Mouse (Mus musculus) midbrain, postnatal 0 days (tissue): ENCODE measurements around the gene Nipa2. TPM values are rescaled to one million over a fixed set of nuclear protein-coding genes. Genes with fewer than 3 reads are reported as not detected.

Source experiments
- ATAC-seq: fragments of 200-750 bp; cut with Nextera tagmentation; 2 replicates; pipeline ENCODE4 v1.8.0; 2017; ENCODE audit warnings: moderate number of reproducible peaks, mild to moderate bottlenecking, moderate TSS enrichment, moderate library complexity; ENCODE audit not compliant: low FRiP score
- DNase-seq: peaks from one replicate; pipeline ENCODE4 v3.0.0-alpha.2; 2015; ENCODE audit warnings: low spot score
- H3K27ac ChIP-seq: fragments of 300-500 bp; sonication (generic); 2 replicates; pipeline ENCODE4 v1.5.1; 2014; ENCODE audit warnings: low read depth, mild to moderate bottlenecking, low read length, mixed read lengths
- H3K27me3 ChIP-seq: fragments of 300-500 bp; sonication (generic); 2 replicates; pipeline ENCODE4 v1.6.1; 2014; ENCODE audit warnings: low read length, control low read depth, mixed read lengths; ENCODE audit not compliant: insufficient read depth
- H3K36me3 ChIP-seq: fragments of 300-500 bp; sonication (generic); 2 replicates; pipeline ENCODE4 v1.6.1; 2014; ENCODE audit warnings: low read length, control low read depth, mixed read lengths; ENCODE audit not compliant: insufficient read depth
- H3K4me1 ChIP-seq: fragments of 300-500 bp; sonication (generic); 2 replicates; pipeline ENCODE4 v1.6.1; 2014; ENCODE audit warnings: mild to moderate bottlenecking, control low read depth, antibody characterized with exemption, low read length, mixed read lengths; ENCODE audit not compliant: insufficient read depth
- H3K4me2 ChIP-seq: fragments of 300-500 bp; sonication (generic); 2 replicates; pipeline ENCODE4 v1.6.1; 2014; ENCODE audit warnings: low read depth, mild to moderate bottlenecking, low read length, mixed read lengths; ENCODE audit not compliant: poor library complexity, severe bottlenecking
- H3K4me3 ChIP-seq: fragments of 300-500 bp; sonication (generic); 2 replicates; pipeline ENCODE4 v1.5.1; 2014; ENCODE audit warnings: low read depth, mild to moderate bottlenecking, low read length, moderate library complexity
- H3K9ac ChIP-seq: fragments of 300-500 bp; sonication (generic); replicated peaks from 2 replicates; pipeline ENCODE4 v1.6.1; 2014; ENCODE audit warnings: mild to moderate bottlenecking, low read length, moderate library complexity, mixed read lengths; ENCODE audit not compliant: poor library complexity, severe bottlenecking
- H3K9me3 ChIP-seq: fragments of 300-500 bp; sonication (generic); 2 replicates; pipeline ENCODE4 v1.6.1; 2016; ENCODE audit warnings: low read length, control low read depth
- CTCF ChIP-seq: IDR thresholded peaks from 2 replicates; pipeline ENCODE4 v1.5.1; 2016; ENCODE audit warnings: antibody characterized with exemption, mild to moderate bottlenecking
- WGBS: fragments of 180-500 bp; shearing (Covaris S2); extraction: QIAGEN DNeasy Blood & Tissue Kit; methylation state at CpG from one replicate; pipeline ENCODE4 v1.1.7; 2014; 5-methylcytosine and 5-hydroxymethylcytosine counted together
- polyA plus RNA-seq: library from polyadenylated mRNA; unstranded; fragments of >200 nt; fragmentation: Nextera tagmentation; extraction: Ambion mirVana; gene quantifications from 2 replicates; pipeline ENCODE4 v1.2.1, GENCODE M21; 2015
- total RNA-seq: library from RNA; depleted of rRNA; stranded (reverse); fragments of >200 nt; gene quantifications from 2 replicates; pipeline ENCODE4 v1.2.3, GENCODE M21; 2014; rRNA removed

Gene Nipa2
- 28.9 and 38.8 TPM in 2 replicates for total RNA-seq
- 28.0 and 31.3 TPM in 2 replicates for polyA plus RNA-seq

DNA sequence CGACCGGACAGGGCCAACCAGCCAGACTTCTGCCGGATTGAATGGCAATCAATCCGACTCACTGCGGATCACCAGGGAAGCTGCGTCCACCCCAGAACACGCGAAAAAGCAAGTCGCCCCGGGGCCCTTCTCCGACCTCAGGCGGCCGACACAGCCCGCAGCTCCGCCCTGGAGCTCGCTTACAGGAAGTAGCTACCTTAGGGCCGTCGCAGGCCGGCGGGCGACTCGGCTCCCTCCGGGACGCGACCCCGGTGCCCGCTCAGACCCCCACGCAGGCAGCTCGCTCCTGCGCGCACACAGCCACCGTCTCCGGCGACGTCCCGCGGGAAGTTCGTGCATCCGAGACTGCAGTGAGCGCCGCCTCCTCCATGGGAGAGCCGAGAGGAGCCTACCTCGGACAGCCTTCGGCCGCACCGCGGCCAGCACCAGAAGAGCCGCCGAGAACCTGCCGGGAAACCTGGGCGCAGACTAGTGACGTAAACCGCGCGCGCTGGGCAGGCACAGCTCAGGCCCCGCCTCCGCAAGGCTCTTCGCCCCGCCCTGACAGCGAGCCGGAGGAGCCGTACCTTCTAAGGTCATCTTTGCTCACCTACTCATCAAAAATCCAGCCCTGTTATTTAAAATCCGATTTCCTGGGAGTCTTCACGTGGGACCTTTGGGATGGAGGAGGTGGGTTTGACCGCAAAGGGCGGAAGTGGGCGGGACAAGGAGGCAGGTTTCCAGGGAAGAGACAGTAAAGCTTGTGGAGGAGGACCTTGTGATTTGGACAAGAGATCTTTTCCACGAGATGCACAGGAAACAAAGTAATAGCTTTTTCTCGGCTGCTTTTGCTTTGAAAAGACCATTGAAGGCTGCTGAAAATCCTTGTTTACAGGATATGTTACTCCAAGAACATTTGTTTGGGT, at the start of gene Nipa2:
TSS of gene Nipa2 (minus strand) at position 473 of the 905 bp plus-strand sequence.
- Histone ChIP-seq H3K9ac (peak within 1 kb of the TSS; percentile 93), H3K4me3 (peak within 1 kb of the TSS; percentile 97), H3K36me3 (no peaks in the 10 kb centered on the region), H3K4me1 (peaks cover 6% of the 10 kb centered on the region), H3K4me2 (peak within 1 kb of the TSS; percentile 62), H3K27me3 (no peaks in the 10 kb centered on the region), H3K27ac (peak within 1 kb of the TSS; percentile 90), H3K9me3 (no peaks in the 10 kb centered on the region)
- under 1% methylated on average over 70 of the region's 70 CpGs for WGBS
- TF ChIP-seq CTCF = peak; percentile 9
- ATAC-seq (peak; percentile 98), DNase-seq (peak; percentile 93)

DNA sequence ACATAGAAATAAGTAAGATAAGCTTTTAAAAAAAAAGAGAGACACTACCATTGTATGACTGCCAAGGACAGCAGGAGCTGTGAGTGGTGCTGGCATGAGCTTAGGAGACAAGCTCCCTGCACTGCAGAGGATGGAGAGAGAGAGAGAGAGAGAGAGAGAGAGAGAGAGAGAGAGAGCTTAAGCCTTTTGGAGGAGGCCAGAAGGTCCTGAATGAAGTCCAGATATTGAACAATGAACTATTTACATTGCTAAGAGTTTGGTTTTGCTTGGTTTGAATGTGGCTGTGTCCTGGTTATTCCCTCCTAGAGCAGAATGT, 48.7 kb upstream of the Nipa2 start:
- Histone ChIP-seq H3K9me3 (no peaks in the 10 kb centered on the region), H3K27me3 (no peaks in the 10 kb centered on the region), H3K36me3 (no peaks in the 10 kb centered on the region), H3K27ac (no peak overlapping the region), H3K9ac (no peak overlapping the region), H3K4me3 (no peak overlapping the region), H3K4me2 (no peak overlapping the region), H3K4me1 (no peaks in the 10 kb centered on the region)
- no peak for TF ChIP-seq CTCF
- ATAC-seq (no peak), DNase-seq (no peak)

DNA sequence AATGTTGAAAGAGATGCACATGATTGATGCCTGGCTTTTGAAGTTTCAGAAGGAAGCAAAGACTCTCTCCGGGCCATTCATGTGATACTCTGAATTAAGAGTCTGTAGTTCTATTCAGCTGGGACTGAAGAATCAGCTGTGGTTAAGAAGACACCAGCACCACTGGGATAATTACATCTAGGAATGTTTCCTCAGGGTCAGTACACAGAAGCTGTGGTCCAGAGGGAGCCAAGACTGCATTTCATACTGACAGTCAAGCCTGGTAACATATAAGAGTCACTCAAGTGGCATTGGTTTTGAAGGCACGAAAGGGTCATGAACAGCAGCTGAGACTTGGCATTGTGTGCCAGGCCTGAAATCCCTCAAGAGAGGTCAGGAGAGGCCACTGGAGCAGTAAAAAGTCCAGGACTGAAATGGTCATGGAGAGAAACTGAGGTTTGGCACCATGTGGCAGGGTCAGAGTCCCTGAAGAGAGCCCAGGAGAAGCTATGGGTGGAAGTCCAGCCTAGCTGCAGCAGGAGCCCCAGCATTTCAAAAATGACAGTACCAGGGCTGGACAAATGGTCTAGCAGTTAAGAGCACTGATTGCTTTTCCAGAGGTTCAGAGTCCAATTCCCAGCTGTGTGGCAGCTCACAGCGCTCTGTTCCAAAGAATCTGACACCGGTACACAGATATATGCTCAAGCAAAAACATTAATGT, 48.2 kb upstream of the Nipa2 start:
- H3K4me3 ChIP-seq = no peak overlapping the region
- no peak for TF ChIP-seq CTCF
- 72% methylated on average over 4 of the region's 4 CpGs for WGBS
- no peak overlapping the region for H3K4me2 ChIP-seq
- ATAC-seq (no peak), DNase-seq (no peak)
- no peaks in the 10 kb centered on the region for H3K27me3 ChIP-seq
- no peak overlapping the region for H3K27ac ChIP-seq
- H3K9ac ChIP-seq = no peak overlapping the region
- no peaks in the 10 kb centered on the region for H3K4me1 ChIP-seq
- no peaks in the 10 kb centered on the region for H3K36me3 ChIP-seq
- H3K9me3 ChIP-seq = no peaks in the 10 kb centered on the region

DNA sequence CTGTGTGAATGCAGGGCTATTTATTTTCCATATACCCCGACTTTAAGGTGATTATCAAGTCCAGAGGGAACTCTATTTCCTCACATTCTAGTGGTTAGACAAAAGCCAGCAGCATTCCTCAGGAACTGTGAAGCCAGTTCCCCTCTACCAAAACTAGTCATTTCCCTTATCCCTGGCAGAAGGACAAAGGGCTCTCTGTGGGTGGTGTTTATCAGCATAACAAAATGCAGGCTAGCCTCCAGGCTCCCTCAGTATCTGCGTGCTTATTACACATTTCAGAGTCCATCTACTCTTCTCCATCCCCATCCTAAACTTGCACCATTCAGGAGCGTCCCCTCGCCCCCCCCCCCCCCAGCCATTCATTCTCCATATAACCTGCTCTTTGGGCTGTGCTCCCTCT, 36.7 kb upstream of the Nipa2 start:
- Histone ChIP-seq H3K9me3 (no peaks in the 10 kb centered on the region), H3K27me3 (no peaks in the 10 kb centered on the region), H3K4me1 (peaks cover 4% of the 10 kb centered on the region; the same call in 1 of the 2 replicates), H3K36me3 (no peaks in the 10 kb centered on the region), H3K4me2 (no peak overlapping the region), H3K9ac (no peak overlapping the region), H3K27ac (no peak overlapping the region), H3K4me3 (no peak overlapping the region)
- ATAC-seq (no peak), DNase-seq (no peak)
- no peak for TF ChIP-seq CTCF
- 9% methylated on average over 3 of the region's 4 CpGs for WGBS

DNA sequence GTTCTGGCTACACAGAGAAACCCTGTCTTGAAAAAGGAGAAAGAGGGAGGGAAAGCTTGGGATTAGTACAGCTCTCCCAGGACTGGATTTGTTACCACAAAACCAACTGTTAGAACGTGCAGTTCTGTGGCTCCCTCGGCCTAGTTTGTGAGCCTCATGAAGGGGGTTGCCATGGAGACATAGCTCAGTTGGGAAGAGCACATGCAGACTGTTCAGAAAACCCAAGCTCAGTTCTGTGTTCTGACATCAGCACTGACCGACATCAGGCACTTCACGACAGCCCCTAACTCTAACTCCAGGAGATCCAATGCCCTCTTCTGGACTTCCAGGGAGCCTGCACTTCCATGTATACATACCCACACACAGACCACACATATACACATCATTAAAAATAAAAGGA, 32.7 kb upstream of the Nipa2 start:
- Histone ChIP-seq H3K27me3 (no peaks in the 10 kb centered on the region), H3K27ac (no peak overlapping the region), H3K4me2 (no peak overlapping the region), H3K36me3 (peaks cover 3% of the 10 kb centered on the region; the same call in 1 of the 2 replicates), H3K4me1 (peaks cover 4% of the 10 kb centered on the region; the same call in 1 of the 2 replicates), H3K9me3 (no peaks in the 10 kb centered on the region), H3K4me3 (no peak overlapping the region), H3K9ac (no peak overlapping the region)
- WGBS = 12% methylated on average over 4 of the region's 4 CpGs
- TF ChIP-seq CTCF = peak; percentile 19
- DNase-seq (peak; percentile 65), ATAC-seq (peak; percentile 70)

DNA sequence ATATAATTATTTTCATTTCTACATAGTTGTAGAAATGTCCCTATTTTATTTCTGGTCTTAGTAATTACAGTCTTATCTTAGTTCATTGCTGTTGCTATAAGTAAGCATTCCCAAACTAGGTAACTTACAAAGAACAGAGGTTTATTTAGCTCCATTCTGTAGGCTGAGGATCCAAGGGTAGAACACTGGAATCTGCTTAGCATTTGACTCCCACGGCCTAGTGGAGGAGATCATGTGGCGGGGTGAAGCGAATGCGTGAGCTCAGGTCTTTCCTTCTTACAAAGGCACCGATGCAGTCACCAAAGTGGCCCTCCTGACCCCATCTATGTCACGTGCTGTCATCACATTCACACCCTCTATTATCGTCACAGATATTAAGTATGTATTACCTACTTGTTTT, 29.6 kb upstream of the Nipa2 start:
- Histone ChIP-seq H3K27me3 (no peaks in the 10 kb centered on the region), H3K4me1 (peaks cover 2% of the 10 kb centered on the region; the same call in 1 of the 2 replicates), H3K9me3 (no peaks in the 10 kb centered on the region), H3K4me2 (no peak overlapping the region), H3K9ac (no peak overlapping the region), H3K4me3 (no peak overlapping the region), H3K27ac (no peak overlapping the region), H3K36me3 (peaks cover 3% of the 10 kb centered on the region; the same call in 1 of the 2 replicates)
- TF ChIP-seq CTCF = no peak
- WGBS = 90% methylated on average over 7 of the region's 7 CpGs
- DNase-seq (no peak), ATAC-seq (no peak)
